In the genomic region with DNA sequence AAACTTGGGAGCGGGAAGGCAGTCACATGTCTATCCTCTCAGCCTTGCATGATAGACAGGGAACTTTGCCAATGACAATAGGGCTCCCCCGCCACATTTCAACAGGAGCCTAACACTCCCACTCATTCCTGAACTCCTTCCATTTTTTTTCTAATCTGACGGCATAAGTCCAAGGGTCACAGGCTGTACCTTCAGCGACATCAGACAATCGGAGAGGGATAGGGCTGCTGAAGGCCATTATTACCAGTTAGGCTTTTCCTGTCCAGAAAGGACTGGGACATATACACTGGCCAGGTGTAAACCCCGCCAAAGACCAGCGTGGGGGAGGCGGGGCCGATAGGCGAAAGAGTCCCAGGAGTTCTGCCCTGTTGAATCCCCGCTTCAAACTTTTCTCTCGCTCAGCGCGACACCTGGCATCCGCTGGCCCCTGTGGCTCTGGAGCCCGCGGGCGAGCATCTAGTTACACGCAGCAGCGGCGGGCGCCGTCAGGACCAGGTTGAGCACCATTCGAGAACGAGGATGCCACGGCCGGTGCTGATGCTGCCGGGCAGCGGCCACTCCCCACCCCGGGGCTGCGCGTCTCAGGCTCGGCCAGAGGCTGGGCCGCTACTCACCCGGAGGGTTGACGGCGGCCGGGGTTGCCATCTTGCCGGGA, we compare ENCODE assay signal across 8 mouse cellular contexts. TPM values are rescaled to one million over a fixed set of nuclear protein-coding genes. Genes with fewer than 3 reads are reported as not detected.
DNase-seq lines count a peak whose midpoint lies in the region; ATAC-seq and TF ChIP-seq lines count a peak whose summit lies in the region.

No protein-coding gene starts in this region.

- no peak overlapping the region for H3K9ac ChIP-seq in lung, postnatal 0 days (replicated peaks; ENCODE audit: low read depth)

- no peaks in the 10 kb centered on the region for H3K4me1 ChIP-seq in lung, postnatal 0 days (ENCODE audit: insufficient read depth, low read depth, low read length)

- H3K27ac ChIP-seq in lung, postnatal 0 days (ENCODE audit: low read length), result no peak overlapping the region

- no peaks in the 10 kb centered on the region for H3K36me3 ChIP-seq in lung, postnatal 0 days (ENCODE audit: insufficient read depth, low read length)

- 1% methylated on average over 38 of the region's 39 CpGs for WGBS in lung, postnatal 0 days

- peak overlapping the region; percentile 60 for H3K4me3 ChIP-seq in lung, postnatal 0 days (ENCODE audit: low read depth, low read length)

- no peak for TF ChIP-seq CTCF in lung, postnatal 0 days (IDR thresholded peaks at IDR 0.05)

- H3K4me2 ChIP-seq in lung, postnatal 0 days (replicated peaks; ENCODE audit: low read depth, low read length), result peak overlapping the region; percentile 89

- TF ChIP-seq EP300 in lung, postnatal 0 days (IDR thresholded peaks at IDR 0.05), result no peak

- peak; percentile 3 for DNase-seq in thymus, postnatal 14 days
- no peak for DNase-seq in thymus, postnatal 10 days (ENCODE audit: low spot score in 2 of 2)
- DNase-seq in embryo, embryonic 11 days, result peak; percentile 74
- DNase-seq in heart, postnatal 4 days, result peak; percentile 25
- peak; percentile 44 to 58 for DNase-seq in layer of hippocampus, adult 8-10 months (ENCODE audit: low spot score in 2 of 2)
- DNase-seq in lung, postnatal 0 days (ENCODE audit: low spot score), result peak; percentile 41
- peak; percentile 64 for DNase-seq in right cerebral cortex, postnatal 4 days
- DNase-seq in T-cell, adult 2 months (ENCODE audit: low spot score), result no peak

- no peaks in the 10 kb centered on the region for H3K9me3 ChIP-seq in lung, postnatal 0 days (ENCODE audit: low read length)

- ATAC-seq in lung, postnatal 0 days, result peak; percentile 66; the same call in 1 of the 2 replicates

- no peaks in the 10 kb centered on the region for H3K27me3 ChIP-seq in lung, postnatal 0 days (replicated peaks; ENCODE audit: insufficient read depth, low read length)

RNA-seq across cellular contexts. Expression of gene Arnt2, which starts 0.6 kb away (rescaled TPM):
- 1 to 10 TPM; 1.5 to 1.7 TPM for total RNA-seq in heart, postnatal 4 days (2021)
- total RNA-seq in layer of hippocampus, adult 8-10 months (2022), result 100 to 1,000 TPM; 149 to 171 (median 168) TPM
- 0.63 and 0.78 TPM in 2 replicates for polyA plus RNA-seq in lung, postnatal 0 days (2015; fragmentation: Nextera tagmentation; extraction: Ambion mirVana)

Comparison
In these comparisons a context has a peak if more than half of its experiments do, and no peak if none do; other contexts are left out.
1. DNase-seq: peak in thymus, postnatal 14 days (single experiment), embryo, embryonic 11 days (single experiment), heart, postnatal 4 days (single experiment), layer of hippocampus, adult 8-10 months (2 of 2), lung, postnatal 0 days (single experiment) and right cerebral cortex, postnatal 4 days (single experiment); none in thymus, postnatal 10 days (0 of 2) and T-cell, adult 2 months (single experiment).
2. RNA of gene Arnt2, which starts 0.6 kb away (total RNA-seq): 149 to 171 TPM in layer of hippocampus, adult 8-10 months; 1.5 to 1.7 TPM in heart, postnatal 4 days; every median in the first group is over 10 times any median in the second.